Mouse (Mus musculus) neural tube, embryonic 14.5 days (tissue): ENCODE results near the gene Kif20b. TPM values are rescaled to one million over a fixed set of nuclear protein-coding genes. Genes with fewer than 3 reads are reported as not detected.

Source experiments
- ATAC-seq: fragments of 200-750 bp; cut with Nextera tagmentation; 2 replicates; pipeline ENCODE4 v1.8.0; 2017; ENCODE audit warnings: low read depth, mild to moderate bottlenecking, moderate TSS enrichment, moderate library complexity
- H3K27ac ChIP-seq: fragments of 300-500 bp; sonication (generic); 2 replicates; pipeline ENCODE4 v1.5.1; 2014; ENCODE audit warnings: low read depth, mild to moderate bottlenecking, control low read depth, low read length, moderate library complexity, mixed read lengths
- H3K27me3 ChIP-seq: fragments of 300-500 bp; sonication (generic); 2 replicates; pipeline ENCODE4 v1.6.1; 2014; ENCODE audit warnings: low read length; ENCODE audit not compliant: control insufficient read depth, insufficient read depth
- H3K36me3 ChIP-seq: fragments of 300-500 bp; sonication (generic); 2 replicates; pipeline ENCODE4 v1.6.1; 2014; ENCODE audit warnings: low read length, mixed read lengths; ENCODE audit not compliant: control insufficient read depth, insufficient read depth
- H3K4me1 ChIP-seq: fragments of 300-500 bp; sonication (generic); 2 replicates; pipeline ENCODE4 v1.6.1; 2014; ENCODE audit warnings: low read length; ENCODE audit not compliant: control insufficient read depth, insufficient read depth
- H3K4me2 ChIP-seq: fragments of 300-500 bp; sonication (generic); 2 replicates; pipeline ENCODE4 v1.6.1; 2014; ENCODE audit warnings: mild to moderate bottlenecking, low read depth, low read length, control low read depth
- H3K4me3 ChIP-seq: fragments of 300-500 bp; sonication (generic); 2 replicates; pipeline ENCODE4 v1.5.1; 2014; ENCODE audit warnings: low read depth, low read length, control low read depth, mixed read lengths
- H3K9ac ChIP-seq: fragments of 300-500 bp; sonication (generic); replicated peaks from 2 replicates; pipeline ENCODE4 v1.6.1; 2014; ENCODE audit warnings: low read depth, mild to moderate bottlenecking, control low read depth, low read length, mixed read lengths
- H3K9me3 ChIP-seq: fragments of 300-500 bp; sonication (generic); 2 replicates; pipeline ENCODE4 v1.6.1; 2016; ENCODE audit warnings: low read length; ENCODE audit not compliant: control insufficient read depth
- WGBS: fragments of 180-500 bp; shearing (Covaris S2); extraction: QIAGEN DNeasy Blood & Tissue Kit; methylation state at CpG from one replicate; pipeline ENCODE4 v1.1.7; 2014; 5-methylcytosine and 5-hydroxymethylcytosine counted together
- polyA plus RNA-seq: library from polyadenylated mRNA; unstranded; fragments of >200 nt; fragmentation: Nextera tagmentation; extraction: Ambion mirVana; gene quantifications from 2 replicates; pipeline ENCODE4 v1.2.1, GENCODE M21; 2014

The Kif20b gene
- polyA plus RNA-seq, 1 experiment from 2014 or later: 4.1 TPM

GRCm38 (mm10) chr19:34886324-34886723 lies 35.8 kb upstream of the Kif20b start:
- Histone ChIP-seq H3K9ac (no peak overlapping the region), H3K4me2 (no peak overlapping the region), H3K36me3 (no peaks in the 10 kb centered on the region), H3K9me3 (no peaks in the 10 kb centered on the region), H3K4me3 (no peak overlapping the region), H3K27me3 (no peaks in the 10 kb centered on the region), H3K4me1 (no peaks in the 10 kb centered on the region), H3K27ac (no peak overlapping the region)
- WGBS: 90% methylated on average over 4 of the region's 4 CpGs
- ATAC-seq: no peak

GRCm38 (mm10) chr19:34890981-34891380 lies 31.2 kb upstream of the Kif20b start:
- Histone ChIP-seq H3K4me1 (no peaks in the 10 kb centered on the region), H3K4me3 (no peak overlapping the region), H3K9ac (no peak overlapping the region), H3K36me3 (no peaks in the 10 kb centered on the region), H3K27me3 (no peaks in the 10 kb centered on the region), H3K4me2 (no peak overlapping the region), H3K9me3 (no peaks in the 10 kb centered on the region), H3K27ac (no peak overlapping the region)
- ATAC-seq: no peak
- WGBS: 81% methylated on average over 3 of the region's 3 CpGs

- Histone ChIP-seq H3K9ac (no peak overlapping the region), H3K4me3 (no peak overlapping the region), H3K27ac (no peak overlapping the region), H3K4me2 (no peak overlapping the region), H3K4me1 (no peaks in the 10 kb centered on the region), H3K9me3 (no peaks in the 10 kb centered on the region), H3K27me3 (no peaks in the 10 kb centered on the region), H3K36me3 (no peaks in the 10 kb centered on the region)
- ATAC-seq: no peak
- 91% methylated on average over 1 of the region's 1 CpGs for WGBS
These were observed 30.6 kb upstream of the Kif20b start for GRCm38 (mm10) chr19:34891590-34891989.

GRCm38 (mm10) chr19:34895082-34895481 lies 27.1 kb upstream of the Kif20b start:
- no peak for ATAC-seq
- Histone ChIP-seq H3K36me3 (no peaks in the 10 kb centered on the region), H3K4me2 (no peak overlapping the region), H3K4me3 (no peak overlapping the region), H3K4me1 (no peaks in the 10 kb centered on the region), H3K27ac (no peak overlapping the region), H3K27me3 (no peaks in the 10 kb centered on the region), H3K9me3 (no peaks in the 10 kb centered on the region), H3K9ac (no peak overlapping the region)
- 89% methylated on average over 4 of the region's 4 CpGs for WGBS

- Histone ChIP-seq H3K4me3 (no peak overlapping the region), H3K27ac (no peak overlapping the region), H3K9ac (no peak overlapping the region), H3K4me2 (no peak overlapping the region), H3K36me3 (no peaks in the 10 kb centered on the region), H3K4me1 (no peaks in the 10 kb centered on the region), H3K9me3 (no peaks in the 10 kb centered on the region), H3K27me3 (no peaks in the 10 kb centered on the region)
- no peak for ATAC-seq
- 96% methylated on average over 15 of the region's 15 CpGs for WGBS
These were observed 24.8 kb upstream of the Kif20b start for GRCm38 (mm10) chr19:34897082-34897965.

GRCm38 (mm10) chr19:34898941-34899340 lies 23.2 kb upstream of the Kif20b start:
- no peaks in the 10 kb centered on the region for H3K36me3 ChIP-seq
- H3K4me3 ChIP-seq: no peak overlapping the region
- H3K4me1 ChIP-seq: no peaks in the 10 kb centered on the region
- whole genome bisulfite sequencing: 98% methylated on average over 4 of the region's 4 CpGs
- no peaks in the 10 kb centered on the region for H3K27me3 ChIP-seq
- no peak overlapping the region for H3K9ac ChIP-seq
- no peak for ATAC-seq
- no peaks in the 10 kb centered on the region for H3K9me3 ChIP-seq
- H3K4me2 ChIP-seq: no peak overlapping the region
- H3K27ac ChIP-seq: no peak overlapping the region

GRCm38 (mm10) chr19:34901266-34901665 lies 20.9 kb upstream of the Kif20b start:
- H3K27ac ChIP-seq: no peak overlapping the region
- H3K9ac ChIP-seq: no peak overlapping the region
- no peak overlapping the region for H3K4me2 ChIP-seq
- no peaks in the 10 kb centered on the region for H3K27me3 ChIP-seq
- H3K9me3 ChIP-seq: no peaks in the 10 kb centered on the region
- H3K36me3 ChIP-seq: no peaks in the 10 kb centered on the region
- H3K4me1 ChIP-seq: no peaks in the 10 kb centered on the region
- 89% methylated on average over 7 of the region's 7 CpGs for WGBS
- no peak for ATAC-seq
- H3K4me3 ChIP-seq: no peak overlapping the region

- Histone ChIP-seq H3K9me3 (no peaks in the 10 kb centered on the region), H3K27me3 (no peaks in the 10 kb centered on the region), H3K9ac (no peak overlapping the region), H3K4me1 (no peaks in the 10 kb centered on the region), H3K4me3 (no peak overlapping the region), H3K36me3 (no peaks in the 10 kb centered on the region), H3K27ac (no peak overlapping the region), H3K4me2 (no peak overlapping the region)
- no peak for ATAC-seq
- 81% methylated on average over 2 of the region's 2 CpGs for WGBS
These were observed 20.4 kb upstream of the Kif20b start for GRCm38 (mm10) chr19:34901735-34902134.

GRCm38 (mm10) chr19:34904032-34904431 lies 18.1 kb upstream of the Kif20b start:
- ATAC-seq: no peak
- no peaks in the 10 kb centered on the region for H3K27me3 ChIP-seq
- H3K27ac ChIP-seq: no peak overlapping the region
- WGBS: 90% methylated on average over 5 of the region's 5 CpGs
- H3K4me3 ChIP-seq: no peak overlapping the region
- no peak overlapping the region for H3K4me2 ChIP-seq
- no peak overlapping the region for H3K9ac ChIP-seq
- H3K9me3 ChIP-seq: no peaks in the 10 kb centered on the region
- no peaks in the 10 kb centered on the region for H3K4me1 ChIP-seq
- no peaks in the 10 kb centered on the region for H3K36me3 ChIP-seq
